Mouse (Mus musculus): Measurements from ENCODE around the gene Trim28.

DNA sequence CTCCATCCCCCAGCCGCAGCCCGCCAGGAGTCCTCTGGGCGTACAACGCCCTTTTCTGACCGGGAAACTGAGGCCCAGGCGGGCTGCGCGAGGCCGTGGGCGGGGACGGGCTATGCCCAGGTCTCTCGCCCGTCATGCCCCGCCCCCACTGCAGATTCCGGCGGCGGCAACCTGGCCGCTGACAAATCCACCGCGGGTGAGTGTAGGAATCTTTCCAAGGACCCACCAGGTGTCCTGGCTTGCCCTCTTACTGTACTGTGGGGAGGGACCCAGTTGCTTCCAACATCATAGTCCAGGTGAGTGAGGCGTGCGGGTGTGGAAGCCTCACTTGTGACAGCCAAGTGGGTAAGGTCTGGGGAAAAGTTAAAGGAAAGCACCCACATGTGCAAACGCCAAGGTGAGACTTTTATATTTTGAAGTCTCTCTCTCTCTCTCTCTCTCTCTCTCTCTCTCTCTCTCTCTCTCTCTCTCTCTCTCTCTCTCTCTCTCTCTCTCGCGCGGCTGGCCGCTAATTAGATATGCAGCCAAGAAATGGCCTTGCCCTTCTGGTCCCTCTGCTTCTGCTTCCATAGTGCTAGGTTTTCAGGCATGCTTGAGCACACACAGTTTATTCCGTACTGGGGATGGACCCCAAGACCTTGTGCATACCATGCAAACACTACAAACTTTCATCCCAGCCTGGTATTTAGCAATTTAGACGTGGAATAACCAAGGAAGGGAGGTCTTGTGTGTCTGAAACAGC lies 32.6 kb upstream of the Trim28 start:
- TF ChIP-seq POLR2A (IDR thresholded peaks at IDR 0.05; ENCODE audit: low read depth, low read length), result no peak
- TF ChIP-seq CTCF (IDR thresholded peaks at IDR 0.05; ENCODE audit: extremely low read depth, insufficient read depth, insufficient read length, insufficient replicate concordance), result no peak

Measured in spleen, adult 2 months (tissue).